Mouse (Mus musculus) ES-E14 (cell line): ENCODE data around the gene Pop5. TPM values are rescaled to one million over a fixed set of nuclear protein-coding genes. Genes with fewer than 3 reads are reported as not detected.

ENCODE experiments used
- DNase-seq: peaks from one replicate; pipeline ENCODE4 v3.0.0-alpha.2; 2013; ENCODE audit warnings: low read depth, low spot score
- H3K27ac ChIP-seq: 2 replicates; pipeline ENCODE4 v1.5.1; 2012; ENCODE audit warnings: low read depth, mild to moderate bottlenecking, low read length, moderate library complexity, mixed read lengths; ENCODE audit not compliant: poor library complexity, insufficient read depth, severe bottlenecking
- H3K36me3 ChIP-seq: 2 replicates; pipeline ENCODE4 v1.6.1; 2012; ENCODE audit warnings: mild to moderate bottlenecking, low read length, moderate library complexity, mixed read lengths; ENCODE audit not compliant: control insufficient read depth, poor library complexity, insufficient read depth, severe bottlenecking
- H3K4me1 ChIP-seq, 2 experiments: fragments of 150-350 bp in 1 of 2; sonication (generic) in 1 of 2; 2 replicates each; pipeline ENCODE4 v1.6.1; 2012; ENCODE audit warnings: low read length in 2 of 2, mild to moderate bottlenecking in 1 of 2, mixed read lengths in 1 of 2; ENCODE audit not compliant: control insufficient read depth in 2 of 2, insufficient read depth in 2 of 2, poor library complexity in 1 of 2
- H3K4me3 ChIP-seq, 2 experiments: fragments of 150-350 bp in 1 of 2; sonication (generic) in 1 of 2; 2 replicates each; pipeline ENCODE4 v1.5.1; 2012; ENCODE audit warnings: low read length in 2 of 2, low read depth in 1 of 2, mild to moderate bottlenecking in 1 of 2, mixed read lengths in 1 of 2; ENCODE audit not compliant: insufficient read depth in 1 of 2, poor library complexity in 1 of 2, severe bottlenecking in 1 of 2
- H3K9ac ChIP-seq: 2 replicates; pipeline ENCODE4 v1.6.1; 2012; ENCODE audit warnings: low read depth, mild to moderate bottlenecking, low read length, mixed read lengths; ENCODE audit not compliant: poor library complexity, insufficient read depth, severe bottlenecking
- H3K9me3 ChIP-seq: fragments of 150-350 bp; sonication (generic); 2 replicates; pipeline ENCODE4 v1.6.1; 2012; ENCODE audit warnings: low read depth, mild to moderate bottlenecking, low read length; ENCODE audit not compliant: control insufficient read depth, insufficient read depth
- CHD2 ChIP-seq: IDR thresholded peaks from 2 replicates; pipeline ENCODE4 v1.6.1; 2014; ENCODE audit warnings: mild to moderate bottlenecking, low read depth, low read length, inconsistent platforms
- HCFC1 ChIP-seq: IDR thresholded peaks from 2 replicates; pipeline ENCODE4 v1.6.1; 2012; ENCODE audit warnings: low read length, inconsistent platforms, borderline replicate concordance; ENCODE audit not compliant: insufficient read depth
- MAFK ChIP-seq: IDR thresholded peaks from 2 replicates; pipeline ENCODE4 v1.6.1; 2014; ENCODE audit warnings: mild to moderate bottlenecking, low read depth, low read length, inconsistent platforms; ENCODE audit not compliant: insufficient read depth
- ZC3H11A ChIP-seq: IDR thresholded peaks from 2 replicates; pipeline ENCODE4 v1.6.1; 2012; ENCODE audit warnings: low read depth, mild to moderate bottlenecking, inconsistent platforms, low read length, borderline replicate concordance
- ZNF384 ChIP-seq: IDR thresholded peaks from 2 replicates; pipeline ENCODE4 v1.6.1; 2012; ENCODE audit warnings: low read depth, low read length, inconsistent platforms
- in situ Hi-C, 2 experiments: fragments of 600-800 bp; cut with MboI; formaldehyde crosslinking; loops; one replicate each; pipeline ENCODE4 v1.15.1; 2025; ENCODE audit warnings: low sequenced_read_pairs in 2 of 2, inconsistent platforms in 1 of 2; ENCODE audit not compliant: unreplicated experiment in 2 of 2
- total RNA-seq: library from RNA; depleted of rRNA; stranded (reverse); fragments of 300-350 nt; gene quantifications from 2 replicates; pipeline ENCODE4 v1.2.3, GENCODE M21; 2012

Pop5 gene
- total RNA-seq, 1 experiment = 155 TPM

DNA sequence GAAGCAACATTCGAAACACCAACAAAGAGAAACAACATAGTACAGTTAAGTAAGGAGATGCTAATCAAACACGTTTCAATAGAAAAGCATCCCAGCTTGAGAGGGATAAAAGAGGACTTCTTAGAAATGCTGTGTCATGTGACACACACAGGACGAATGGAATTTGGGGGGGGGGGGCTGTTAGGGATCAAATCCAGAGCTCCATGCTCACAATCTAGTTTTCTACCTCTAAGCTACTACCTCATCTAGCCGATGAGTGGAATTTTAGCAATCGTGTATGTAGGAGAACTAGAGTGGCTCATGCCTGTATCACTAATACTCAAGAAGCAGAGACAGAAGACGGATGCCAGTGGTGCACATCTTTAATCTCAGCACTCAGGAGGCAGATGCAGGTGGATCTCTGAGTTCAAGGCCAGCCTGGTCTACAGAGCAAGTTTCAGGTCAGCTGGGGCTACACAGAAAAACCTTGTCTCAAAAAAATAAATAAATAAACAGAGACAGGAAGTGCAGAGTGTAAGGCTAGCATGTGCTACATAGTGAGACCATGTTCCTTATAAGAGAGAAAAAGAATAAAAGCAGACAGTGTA is 38.0 kb downstream of the Pop5 start:
- peaks cover 2 to 10% of the 10 kb centered on the region in 2 experiments for H3K4me1 ChIP-seq
- DNase-seq = no peak
- no peak for TF ChIP-seq HCFC1
- TF ChIP-seq ZNF384 = no peak
- TF ChIP-seq MAFK = no peak
- peak overlapping the region; percentile 80; the same call in 1 of the 2 replicates for H3K9ac ChIP-seq
- H3K9me3 ChIP-seq = no peaks in the 10 kb centered on the region
- in situ Hi-C loops = no loop called here
- H3K36me3 ChIP-seq = peaks cover 7% of the 10 kb centered on the region
- peak overlapping the region; percentile 54 to 97 for H3K4me3 ChIP-seq
- peak overlapping the region; percentile 82; the same call in 1 of the 2 replicates for H3K27ac ChIP-seq

DNA sequence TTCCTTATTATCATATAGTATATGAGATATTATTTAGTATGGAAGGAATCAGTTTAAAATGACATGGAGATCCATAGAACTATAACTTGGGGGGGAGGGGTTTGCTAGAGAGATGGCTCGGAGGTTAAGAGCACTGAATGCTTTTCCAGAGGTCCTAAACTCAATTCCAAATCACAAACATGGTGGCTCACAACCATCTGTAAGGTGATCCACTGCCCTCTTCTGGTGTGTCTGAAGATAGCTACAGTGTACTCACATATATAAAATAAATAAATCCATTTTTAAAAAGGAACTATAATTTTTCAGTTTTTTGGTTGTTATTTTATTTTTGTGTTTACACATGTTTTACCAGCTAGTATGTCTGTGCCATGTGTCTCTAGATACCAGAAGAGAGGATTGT is 38.7 kb downstream of the Pop5 start:
- Histone ChIP-seq H3K9me3 (no peaks in the 10 kb centered on the region), H3K27ac (no peak overlapping the region), H3K4me3 (no peak overlapping the region), H3K9ac (no peak overlapping the region), H3K36me3 (peaks cover 2% of the 10 kb centered on the region; the same call in 1 of the 2 replicates), H3K4me1 (peaks cover 2 to 8% of the 10 kb centered on the region in 2 experiments)
- no peak for DNase-seq
- in situ Hi-C loops = no loop called here
- no peak for TF ChIP-seq HCFC1
- no peak for TF ChIP-seq ZC3H11A
- TF ChIP-seq ZNF384 = no peak
- no peak for TF ChIP-seq CHD2
- no peak for TF ChIP-seq MAFK

DNA sequence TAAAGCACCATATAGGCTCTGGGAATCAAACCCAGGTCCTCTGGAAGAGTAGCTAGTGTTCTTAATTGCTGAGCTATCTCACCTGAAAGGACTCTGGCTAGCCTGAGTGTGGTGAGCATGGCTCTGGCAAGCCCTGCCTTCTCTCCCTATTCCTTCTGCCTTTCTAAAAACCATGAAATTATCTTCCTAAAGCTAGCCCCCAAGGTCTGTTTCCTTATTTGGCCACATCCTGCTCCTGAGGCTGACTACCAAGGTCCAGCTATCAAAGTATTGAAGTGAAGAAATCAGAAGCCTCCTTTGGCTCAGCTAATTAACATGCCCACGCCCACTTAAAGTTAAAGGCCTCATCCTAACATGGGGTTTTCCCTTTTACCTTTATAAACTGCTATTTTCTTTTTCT is 39.1 kb downstream of the Pop5 start:
- peaks cover 2% of the 10 kb centered on the region; the same call in 1 of the 2 replicates for H3K36me3 ChIP-seq
- no peak overlapping the region for H3K9ac ChIP-seq
- H3K4me1 ChIP-seq = peaks cover 2 to 8% of the 10 kb centered on the region in 2 experiments
- no peaks in the 10 kb centered on the region for H3K9me3 ChIP-seq
- in situ Hi-C loops = no loop called here
- H3K27ac ChIP-seq = no peak overlapping the region
- no peak overlapping the region for H3K4me3 ChIP-seq
- TF ChIP-seq ZNF384 = no peak
- TF ChIP-seq ZC3H11A = no peak
- TF ChIP-seq HCFC1 = no peak
- no peak for TF ChIP-seq MAFK
- TF ChIP-seq CHD2 = no peak
- DNase-seq = no peak

- H3K27ac ChIP-seq = peak overlapping the region; percentile 69
- H3K4me1 ChIP-seq = peaks cover 2 to 5% of the 10 kb centered on the region in 2 experiments; a peak in 2 of 4 replicates
- H3K4me3 ChIP-seq = 0 out of 4 replicates have a peak overlapping the region, but pooled peaks of 1 of the 2 experiments have one; percentile 37
- no peaks in the 10 kb centered on the region for H3K9me3 ChIP-seq
- DNase-seq = peak; percentile 97
- H3K36me3 ChIP-seq = no peaks in the 10 kb centered on the region
- TF ChIP-seq MAFK = no peak
- TF ChIP-seq HCFC1 = 0 out of 2 replicates have a peak, but pooled peaks have one; percentile 55
- no peak for TF ChIP-seq CHD2
- peak; percentile 41; the same call in 1 of the 2 replicates for TF ChIP-seq ZC3H11A
- 0 out of 2 replicates have a peak, but pooled peaks have one; percentile 10 for TF ChIP-seq ZNF384
- in situ Hi-C loops = no loop called here
- H3K9ac ChIP-seq = peak overlapping the region; percentile 60; the same call in 1 of the 2 replicates
These were observed 40.4 kb downstream of the Pop5 start for GRCm38 (mm10) chr5:115275998-115276397.
